Mouse (Mus musculus) brain, adult 2 months (tissue): Measurements from ENCODE around the gene Ephx4.
"Not testable (repeated sequence)": the region's sequence is repeated elsewhere in the genome, so short reads cannot be mapped to it uniquely, and the experiment has no call there.

Experiments
- DNase-seq: peaks from one replicate; pipeline ENCODE4 v3.0.0; 2011; ENCODE audit warnings: low read depth, low spot score

Gene Ephx4

DNA sequence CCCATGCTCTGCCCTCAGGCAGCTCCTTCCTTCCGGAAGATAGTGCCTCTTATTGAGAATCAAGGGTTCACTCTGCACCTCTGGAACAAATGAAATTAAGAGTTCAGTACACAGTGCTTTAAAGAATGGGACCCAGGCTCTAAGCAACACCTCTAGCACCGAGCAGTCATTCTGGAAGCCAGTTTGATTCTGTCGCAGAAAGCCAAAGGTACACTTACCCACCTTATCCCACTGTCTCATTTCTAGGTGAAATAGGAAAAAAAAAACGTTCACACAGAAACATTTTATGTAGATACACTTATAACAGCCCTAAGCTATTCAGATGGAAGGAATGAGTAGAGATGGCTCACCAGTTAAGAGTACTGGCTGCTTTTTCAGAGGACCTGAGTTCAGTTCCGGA, at the start of gene Ephx4:
Gene Ephx4 (plus strand): TSS at position 301 of the 400 bp plus-strand sequence.
- DNase-seq, result no peak

DNA sequence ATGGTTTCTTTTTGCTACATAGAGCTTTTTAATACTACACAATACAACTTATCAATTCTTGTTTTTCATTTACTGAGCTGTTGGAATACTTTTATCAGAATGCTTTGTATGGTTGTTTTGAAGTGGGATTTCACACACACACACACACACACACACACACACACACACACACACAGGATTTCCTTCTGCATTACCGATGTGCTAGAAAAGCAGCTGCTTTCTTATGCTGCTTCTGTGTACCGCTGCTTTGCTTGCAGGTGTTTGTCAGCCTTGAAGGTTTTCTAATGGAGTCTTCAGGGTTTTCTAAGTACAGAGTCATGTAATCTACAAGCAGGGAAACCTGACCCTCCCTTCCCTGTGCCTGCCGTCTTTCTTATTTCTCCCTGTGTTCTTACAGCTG, 48.6 kb upstream of the Ephx4 start:
- DNase-seq, result no peak

DNA sequence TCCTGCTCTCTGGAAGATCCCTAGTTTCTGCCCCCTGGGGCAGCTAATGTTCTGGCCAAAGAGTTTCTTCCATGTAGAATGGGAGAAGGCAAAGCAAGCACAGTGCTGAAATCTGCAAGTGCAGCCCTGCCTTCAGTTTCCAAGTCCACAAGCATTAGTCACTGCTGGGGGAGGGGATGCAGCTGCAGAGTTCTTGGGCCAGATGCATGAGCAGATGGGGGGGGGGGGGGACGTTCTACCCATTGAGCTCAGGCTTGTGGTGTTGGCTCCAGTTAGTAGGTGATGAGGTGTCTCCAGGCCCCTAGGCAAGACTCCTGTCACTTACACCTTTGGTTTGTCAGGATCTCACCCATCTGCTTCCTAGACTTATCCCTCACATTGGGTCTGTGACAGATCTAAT, 46.7 kb upstream of the Ephx4 start:
- peak; percentile 80 for DNase-seq

DNA sequence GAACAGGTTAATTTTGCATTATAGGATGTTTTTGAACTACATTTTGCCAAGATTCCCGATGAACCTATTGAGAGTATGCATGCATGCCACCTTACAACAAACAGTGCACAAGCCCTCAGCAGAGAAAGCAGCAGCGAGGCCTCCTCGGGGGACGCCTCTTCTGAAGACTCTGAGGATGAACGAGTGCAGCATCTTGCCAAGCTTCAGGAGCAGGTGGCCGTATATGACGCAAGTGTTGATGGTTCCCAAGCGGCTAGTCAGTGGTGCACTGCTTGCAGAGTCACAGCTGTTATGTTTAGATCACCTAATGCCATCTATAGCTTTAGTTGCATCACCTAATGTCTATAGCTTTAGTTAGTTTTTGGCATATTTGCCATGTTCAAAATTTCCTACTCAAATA, 44.8 kb upstream of the Ephx4 start:
- no peak for DNase-seq

DNA sequence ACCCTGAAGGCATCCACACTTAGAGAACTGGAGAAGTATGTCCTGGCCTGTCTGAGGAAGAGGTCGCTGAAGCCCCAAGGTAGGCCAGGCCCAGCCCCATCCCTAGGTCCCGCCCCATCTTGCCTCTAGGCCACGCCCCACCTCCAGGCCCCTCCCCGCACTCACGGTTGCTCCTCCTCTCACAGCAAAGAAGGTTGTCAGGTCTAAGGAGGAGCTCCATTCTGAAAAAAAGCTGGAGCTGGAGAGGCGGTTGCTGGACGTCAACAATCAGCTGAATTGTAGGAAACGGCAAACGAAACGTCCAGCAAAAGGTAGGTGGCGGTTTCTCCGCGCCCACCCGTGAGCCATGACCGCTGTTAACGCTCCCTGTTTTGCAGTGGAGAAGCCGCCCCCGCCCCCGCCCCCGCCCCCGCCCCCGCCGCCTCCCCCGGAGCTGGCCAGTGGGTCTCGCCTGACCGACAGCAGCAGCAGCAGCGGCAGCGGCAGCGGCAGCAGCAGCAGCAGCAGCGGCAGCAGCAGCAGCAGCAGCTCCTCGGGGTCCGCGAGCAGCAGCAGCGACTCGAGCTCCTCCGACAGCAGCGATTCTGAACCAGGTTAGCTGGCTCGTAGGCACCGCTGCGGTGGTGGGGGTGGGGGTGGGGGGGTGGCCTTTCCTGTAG, 43.0 kb upstream of the Ephx4 start:
- peak; percentile 96 for DNase-seq

DNA sequence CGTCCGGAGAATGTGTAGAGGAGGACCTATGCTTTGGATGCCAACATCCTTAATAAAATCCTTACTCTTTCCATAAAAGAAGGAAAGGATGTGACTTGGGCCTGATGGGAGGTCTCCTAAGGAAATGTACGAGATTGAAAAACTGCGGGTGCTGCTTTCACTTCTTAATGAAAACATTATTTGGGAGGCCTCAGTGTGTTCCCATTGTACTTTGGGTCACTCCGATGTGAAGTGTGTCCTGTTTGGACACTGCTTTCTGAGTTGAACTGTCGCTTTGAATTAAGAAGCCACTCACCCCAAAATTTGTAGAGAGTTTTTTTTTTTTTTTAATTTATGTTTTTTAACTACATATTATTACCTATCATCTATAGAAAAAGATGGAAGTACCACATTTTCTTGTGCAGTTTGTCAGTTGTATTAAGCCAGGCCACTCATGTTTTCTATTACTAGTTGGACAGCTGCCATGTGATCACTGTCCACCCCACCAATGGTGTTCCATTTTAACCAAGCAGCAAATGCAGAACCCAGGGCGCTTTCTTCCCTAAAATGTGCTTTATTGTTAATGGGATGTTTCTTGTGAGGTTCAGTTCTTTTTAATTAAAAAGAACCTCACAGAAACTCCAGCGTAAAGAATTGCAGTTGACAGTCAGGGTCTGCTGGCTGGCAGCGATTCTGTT, 42.3 kb upstream of the Ephx4 start:
- DNase-seq, result peak; percentile 31

DNA sequence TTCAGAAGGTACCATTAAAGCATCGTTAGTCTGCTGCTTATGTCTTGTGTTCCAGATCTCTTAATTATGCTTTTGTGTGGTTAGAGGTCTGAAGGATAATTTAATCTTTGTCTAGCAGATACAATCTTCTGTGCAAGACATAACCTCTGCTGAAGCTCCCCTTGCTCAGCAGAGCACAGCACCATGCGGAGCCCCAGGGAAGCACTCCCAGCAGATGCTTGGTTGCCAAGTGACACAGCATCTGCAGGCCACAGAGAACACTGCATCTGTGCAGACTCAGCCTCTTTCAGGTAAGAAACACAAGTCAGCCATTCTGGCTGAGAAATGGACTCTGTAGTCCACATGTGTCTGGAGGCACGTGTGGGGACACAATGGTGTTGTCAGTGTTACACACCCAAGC, 32.5 kb upstream of the Ephx4 start:
- peak; percentile 30 for DNase-seq

DNA sequence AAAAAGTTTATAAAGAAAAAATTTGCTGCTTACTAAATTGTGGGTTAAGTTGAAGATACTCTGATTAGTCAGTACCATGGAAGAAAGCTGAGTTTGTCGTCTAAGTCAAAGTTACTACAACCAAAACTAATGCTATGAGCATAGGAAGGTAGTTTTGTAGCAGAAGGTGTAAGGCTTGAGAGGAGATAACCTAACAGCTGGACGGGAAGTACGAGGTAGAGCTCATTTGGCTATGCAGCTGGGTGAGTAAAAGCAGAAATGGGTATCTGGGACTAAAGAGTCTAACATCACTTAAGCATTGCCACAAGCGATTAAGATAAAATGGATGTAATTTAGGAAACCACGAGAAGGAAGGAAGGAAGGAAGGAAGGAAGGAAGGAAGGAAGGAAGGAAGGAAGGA, 31.2 kb upstream of the Ephx4 start:
- no peak for DNase-seq

DNA sequence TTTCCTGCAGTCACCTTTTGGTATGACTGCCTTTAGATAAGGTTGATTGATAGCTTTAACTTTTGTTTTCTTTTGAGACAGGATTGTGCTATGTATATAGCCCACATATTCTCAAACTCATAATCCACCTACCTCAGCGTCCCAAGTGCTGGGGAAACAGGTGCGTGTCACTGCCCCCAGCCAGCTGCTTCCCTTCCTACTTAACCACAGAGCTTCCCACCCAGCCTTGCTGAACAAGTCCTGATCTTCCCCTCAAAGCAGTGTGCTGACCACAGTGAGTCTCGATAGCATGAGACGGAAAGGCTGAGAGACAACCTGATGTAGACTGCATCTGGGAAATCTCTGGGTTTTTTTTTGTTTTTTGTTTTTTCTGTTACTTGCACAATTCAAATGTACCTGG, 29.3 kb upstream of the Ephx4 start:
- DNase-seq, result no peak

DNA sequence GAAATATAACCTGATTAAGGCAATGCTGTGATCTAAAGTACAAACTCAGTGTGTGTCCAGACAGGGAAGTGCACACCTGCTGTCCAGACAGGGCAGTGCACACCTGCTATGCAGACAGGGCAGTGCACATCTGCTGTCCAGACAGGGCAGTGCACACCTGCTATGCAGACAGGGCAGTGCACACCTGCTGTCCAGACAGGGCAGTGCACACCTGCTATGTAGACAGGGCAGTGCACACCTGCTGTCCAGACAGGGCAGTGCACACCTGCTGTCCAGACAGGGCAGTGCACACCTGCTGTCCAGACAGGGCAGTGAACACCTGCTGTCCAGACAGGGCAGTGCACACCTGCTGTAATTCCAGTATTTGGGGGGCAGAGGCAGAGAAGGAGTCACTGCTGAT, 16.1 kb upstream of the Ephx4 start:
- DNase-seq, result not testable (repeated sequence)

DNA sequence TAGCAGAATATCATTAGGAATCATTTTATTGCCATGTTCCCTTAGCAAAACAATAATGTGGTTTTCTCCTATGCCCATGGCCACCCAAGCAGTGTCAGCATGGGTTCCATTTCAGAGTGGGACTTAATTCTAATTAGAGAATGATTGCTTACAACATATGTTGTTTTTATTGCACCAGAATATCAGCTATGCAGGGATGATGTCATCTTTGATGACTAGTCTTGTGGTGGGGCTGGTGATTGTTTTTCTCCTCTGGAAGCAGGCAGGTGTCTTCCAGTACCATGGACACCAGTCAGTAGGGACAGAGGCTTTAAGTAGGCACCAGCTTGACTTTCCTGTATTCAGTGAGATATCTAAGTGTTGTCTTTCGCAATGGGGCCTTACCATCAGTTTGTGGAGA, 14.7 kb upstream of the Ephx4 start:
- DNase-seq, result no peak

DNA sequence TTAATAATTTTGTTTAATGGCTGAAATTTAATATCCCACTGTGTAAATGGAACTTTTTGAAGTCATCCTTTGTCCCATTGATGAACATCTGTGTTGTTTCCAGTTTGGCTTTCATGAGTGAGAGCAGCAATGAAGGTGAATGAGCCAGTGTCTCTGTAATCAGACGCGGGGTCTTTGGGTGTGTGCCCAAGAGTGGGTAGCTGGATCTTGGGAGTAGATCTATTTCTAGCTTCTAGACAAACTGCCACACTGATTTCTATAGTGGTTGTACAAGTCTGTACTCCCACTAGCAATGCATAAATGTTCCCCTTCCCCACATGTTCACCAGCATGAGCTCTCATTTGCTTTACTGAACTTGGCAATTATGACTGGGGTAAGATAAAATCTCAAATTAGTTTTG, 13.2 kb upstream of the Ephx4 start:
- DNase-seq, result no peak

DNA sequence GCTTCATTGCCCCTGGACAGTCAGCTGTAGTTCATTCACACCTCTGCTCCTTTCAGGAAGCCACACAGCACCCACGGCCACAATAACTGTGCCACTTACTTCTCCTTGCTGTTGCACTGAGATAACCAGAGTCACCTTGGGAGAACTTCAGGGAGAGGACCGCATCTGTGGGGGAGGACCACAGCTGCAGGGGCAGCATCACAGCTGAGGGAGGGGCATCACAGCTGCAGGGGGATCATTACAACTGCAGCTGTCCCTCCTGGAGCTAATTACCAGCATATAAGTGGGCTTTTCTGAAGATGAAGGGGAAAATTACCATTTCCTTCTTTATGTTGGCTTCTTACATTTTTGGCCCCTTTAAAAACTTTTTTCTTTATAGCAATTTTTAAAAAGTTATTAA, 8.1 kb upstream of the Ephx4 start:
- DNase-seq, result no peak

DNA sequence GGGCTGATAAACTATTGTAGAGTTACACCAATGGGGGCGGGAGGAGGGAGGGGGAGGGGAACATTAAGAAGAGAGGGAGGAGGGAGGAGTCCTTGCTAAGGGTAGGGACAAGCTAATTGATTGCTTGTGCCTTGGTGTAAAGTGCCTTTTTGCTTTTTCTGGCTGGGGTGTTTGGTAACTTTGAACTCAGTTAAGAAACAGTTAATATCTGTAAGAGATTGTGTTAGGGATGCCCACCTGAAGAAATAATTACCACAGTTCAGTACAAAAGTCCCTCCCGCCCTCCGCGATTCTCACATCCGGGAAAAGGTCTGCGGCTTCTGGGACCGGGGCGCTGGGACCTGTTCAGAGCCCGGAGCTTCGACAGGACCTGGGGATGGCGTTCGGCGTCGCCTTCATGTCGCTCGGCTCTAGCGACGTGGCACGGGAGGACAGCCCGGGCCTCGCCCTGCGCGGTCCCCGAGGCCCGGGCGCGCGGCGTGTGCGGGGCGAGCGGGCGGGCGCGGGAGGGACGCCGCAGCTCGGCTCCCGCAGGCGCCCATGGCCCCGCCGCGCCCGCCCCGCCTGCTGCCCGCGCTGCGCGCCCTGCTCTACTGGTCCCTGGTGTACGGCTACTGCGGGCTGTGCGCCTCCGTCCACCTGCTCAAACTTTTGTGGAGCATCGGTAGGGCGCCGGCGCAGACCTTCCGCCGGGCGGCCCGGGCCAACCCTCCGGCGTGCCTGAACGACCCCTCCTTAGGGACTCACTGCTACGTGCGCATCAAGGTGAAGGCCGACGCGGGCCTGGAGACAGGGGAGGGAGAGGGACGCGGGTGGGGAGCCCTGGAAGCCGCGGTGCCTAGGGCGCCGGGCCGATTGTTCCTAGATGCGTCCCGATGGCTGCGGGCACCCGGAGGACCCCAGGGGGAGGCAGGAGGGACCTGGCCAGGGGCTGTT, 743 bp downstream of the Ephx4 start:
- DNase-seq, result peak; percentile 64

DNA sequence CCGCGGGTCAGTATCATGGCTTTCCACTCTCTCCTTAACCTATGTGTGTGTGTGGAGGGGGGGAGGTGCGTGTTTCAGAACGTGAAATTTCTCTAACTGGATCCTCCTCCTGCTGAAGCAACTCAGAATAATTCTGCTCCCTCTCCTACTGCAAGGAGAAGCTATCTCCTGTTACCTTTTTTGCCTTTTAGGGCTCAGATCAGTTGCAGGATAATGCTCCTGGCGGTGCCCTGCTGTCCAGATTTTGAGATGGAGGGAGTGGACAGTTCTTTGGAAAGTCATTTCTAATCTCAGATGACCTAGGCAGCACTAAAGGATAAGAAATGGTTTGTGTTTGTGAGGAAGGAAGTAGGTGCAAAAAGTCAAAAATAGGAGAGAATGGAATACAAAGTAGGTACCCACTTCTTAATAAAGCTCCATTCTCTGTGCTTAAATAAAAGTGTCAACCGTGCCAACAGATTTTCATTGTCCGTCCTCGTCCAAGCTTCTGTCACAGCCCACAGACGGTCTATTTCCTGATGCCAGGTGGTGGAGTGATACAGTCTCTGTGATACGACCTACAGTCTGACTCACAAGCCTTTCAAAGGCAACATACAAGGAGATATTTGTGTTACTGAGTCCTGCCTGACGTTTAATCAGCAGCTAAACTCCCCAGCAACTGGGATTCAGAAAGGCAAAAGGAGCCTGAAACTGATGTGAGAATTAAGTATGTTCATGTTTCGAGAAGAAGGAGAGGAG, 1.6 kb downstream of the Ephx4 start:
- DNase-seq, result peak; percentile 96

DNA sequence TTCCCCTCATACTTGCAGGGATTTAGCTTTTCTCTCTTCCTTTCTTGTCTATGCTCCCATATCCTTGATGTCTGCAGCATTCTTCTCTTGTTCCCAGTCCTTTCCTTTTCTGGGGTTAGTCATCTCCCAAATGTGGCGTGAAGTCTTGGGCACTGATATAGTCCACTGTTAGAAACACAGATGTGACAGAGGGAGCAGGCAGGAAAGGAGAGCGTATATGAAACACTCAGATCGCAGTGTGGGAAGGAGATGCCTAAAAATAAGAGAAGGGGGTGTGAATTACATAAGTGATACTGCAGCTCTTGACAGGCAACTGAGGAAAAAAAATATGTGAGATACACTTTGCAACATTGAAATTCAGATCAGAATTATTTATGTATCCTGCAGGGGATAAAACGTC, 2.8 kb downstream of the Ephx4 start:
- DNase-seq, result peak; percentile 91

DNA sequence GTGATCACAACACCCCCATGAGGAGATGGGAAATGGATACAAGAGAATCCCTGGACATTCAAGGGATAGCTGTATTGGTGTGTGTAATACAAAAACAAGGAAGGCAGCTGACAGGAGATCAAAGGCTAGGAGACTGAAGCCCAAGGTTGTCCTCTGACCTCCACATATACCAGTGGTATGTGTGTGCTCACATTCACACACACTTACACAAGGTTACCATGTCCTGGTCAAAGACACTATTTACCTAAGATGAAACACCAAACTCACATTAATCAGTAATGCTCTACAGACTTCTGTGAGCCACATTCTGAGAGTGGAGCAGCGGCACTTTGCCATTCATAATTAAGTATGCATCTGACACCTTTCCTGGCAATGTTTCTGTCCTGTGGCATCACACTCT, 7.8 kb downstream of the Ephx4 start:
- no peak for DNase-seq

DNA sequence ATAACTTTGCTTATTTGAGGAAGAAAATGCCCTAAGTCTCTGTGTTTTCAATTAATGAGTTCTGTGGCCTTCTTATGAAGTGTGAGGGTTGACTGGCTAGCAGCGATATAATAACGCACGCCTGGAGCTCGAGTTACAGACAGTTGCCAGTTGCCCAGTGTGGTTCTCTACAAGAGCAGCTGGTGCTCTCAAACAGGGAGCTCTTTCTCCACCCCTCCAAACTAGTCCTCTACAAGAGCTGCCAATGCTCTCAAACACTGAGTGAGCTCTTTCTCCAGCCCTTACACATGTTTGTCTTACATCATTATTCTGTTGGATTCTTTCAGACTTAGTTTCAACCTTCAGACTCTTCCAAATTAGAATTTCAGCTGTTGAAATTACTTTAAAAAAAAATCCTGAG, 8.8 kb downstream of the Ephx4 start:
- peak; percentile 88 for DNase-seq

DNA sequence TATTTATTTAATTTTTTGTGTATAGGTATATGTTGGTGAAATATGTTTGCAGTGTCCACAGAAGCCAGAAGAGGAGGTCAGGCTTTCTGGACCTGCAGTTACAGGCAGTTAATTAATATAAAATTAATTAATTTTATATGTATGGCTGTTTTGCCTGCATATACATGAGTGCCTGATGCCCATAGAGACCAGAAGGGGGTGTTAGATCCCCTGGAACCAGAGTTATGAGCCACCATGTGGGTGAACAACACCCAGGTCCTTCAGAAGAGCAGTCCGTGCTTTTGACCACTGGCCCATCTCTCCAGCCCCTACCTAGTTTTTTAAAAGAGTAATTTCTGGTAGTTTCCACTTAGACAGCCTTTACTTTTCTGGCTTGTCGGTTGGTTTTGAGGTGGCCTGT, 9.7 kb downstream of the Ephx4 start:
- DNase-seq, result no peak

DNA sequence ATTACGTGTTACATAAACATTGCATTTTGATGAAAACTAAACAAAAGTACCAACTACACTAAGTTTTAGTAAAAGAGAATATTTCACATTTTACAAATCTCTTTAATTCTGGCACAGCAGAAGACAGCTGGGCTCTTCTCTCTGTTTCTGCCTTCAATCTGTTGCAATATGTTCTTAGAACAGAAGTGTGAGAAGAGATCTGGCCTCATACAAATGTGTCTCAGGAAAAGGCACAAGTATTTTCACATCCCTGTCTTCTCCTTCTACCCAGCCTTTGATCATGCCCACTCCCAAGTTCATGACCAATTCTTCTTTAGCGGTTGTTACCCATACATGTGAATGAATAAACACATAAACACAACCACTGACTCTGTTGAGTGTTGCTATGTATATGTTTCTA, 12.6 kb downstream of the Ephx4 start:
- peak; percentile 76 for DNase-seq

DNA sequence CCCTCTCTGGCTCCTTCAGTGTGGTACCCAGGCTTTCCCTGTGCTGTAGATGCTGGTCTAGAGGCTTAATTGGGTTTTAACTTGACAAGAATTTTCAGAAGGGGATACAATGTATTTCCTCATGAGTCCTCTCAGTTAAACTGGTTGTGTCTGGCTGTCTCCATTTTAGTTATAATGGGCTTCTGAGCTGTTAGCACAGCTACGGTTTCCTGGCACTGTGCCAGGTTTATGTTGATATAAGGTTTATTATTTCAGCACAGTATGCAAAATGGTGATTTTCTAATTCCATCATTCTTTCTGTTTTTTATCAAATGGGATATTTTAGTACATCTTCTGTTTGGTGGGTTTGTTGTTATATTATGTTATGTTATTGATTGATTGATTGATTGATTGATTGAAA, 19.1 kb downstream of the Ephx4 start:
- no peak for DNase-seq

DNA sequence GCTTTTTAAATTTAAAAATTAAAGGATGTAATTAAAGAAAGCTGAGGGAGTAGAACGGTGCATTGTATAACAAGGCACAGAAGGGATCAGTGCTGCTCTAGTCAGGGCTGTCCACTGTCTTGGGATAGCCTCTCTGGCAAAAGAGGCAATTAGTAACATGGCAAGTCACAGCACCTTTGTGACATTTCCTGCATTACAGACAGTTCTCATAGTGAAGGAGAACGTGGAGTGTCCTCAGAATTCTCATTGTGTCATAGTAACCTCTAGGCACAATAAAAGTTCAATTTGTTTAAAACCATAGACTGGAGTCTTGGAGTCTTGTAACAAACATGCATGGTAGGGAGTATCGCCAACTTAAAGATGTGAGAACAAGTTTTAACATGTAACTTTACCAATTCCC, 28.7 kb downstream of the Ephx4 start, which contains the start of gene Lpcat2b:
Gene Lpcat2b (plus strand): TSS at position 301 of the 400 bp plus-strand sequence.
- no peak for DNase-seq
